Comparison of ENCODE assay signal across 13 mouse cellular contexts in the genomic region with DNA sequence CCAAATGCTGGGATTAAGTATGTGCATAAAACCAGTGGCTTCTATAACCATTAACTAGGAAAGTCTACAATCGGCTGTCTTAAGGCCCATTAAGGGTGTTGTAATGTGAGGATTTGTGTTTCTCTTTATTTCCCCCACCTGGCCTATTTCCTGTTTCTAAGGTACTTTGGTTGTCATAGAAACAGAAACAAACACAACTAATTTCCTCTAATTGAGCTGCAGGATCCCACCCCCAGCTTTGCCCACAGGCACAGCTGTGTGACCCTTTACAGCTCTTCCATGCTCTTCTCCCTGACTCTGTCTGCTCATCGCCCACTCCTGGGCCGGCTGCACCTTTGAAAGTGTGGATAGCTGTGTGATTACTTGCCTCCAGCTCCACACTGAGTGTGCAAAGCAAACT. TPM values are rescaled to one million over a fixed set of nuclear protein-coding genes. Genes with fewer than 3 reads are reported as not detected.
DNase-seq lines count a peak whose midpoint lies in the region; ATAC-seq lines count a peak whose summit lies in the region.
"Had no signal": no experiment of that assay in that cellular context is flagged by ENCODE, and none has a peak within 500 bp of the region (broad histone marks: within the 10 kb centered on the region; RNA-seq: fewer than 3 reads in every experiment).

No protein-coding gene starts in this region.

- ATAC-seq in forebrain, embryonic 12.5 days (ENCODE audit: low FRiP score), result no peak
- peak; percentile 79 for ATAC-seq in CD4-positive, CD25-positive, alpha-beta regulatory T cell, adult 4 months
- ATAC-seq in kidney, embryonic 14.5 days (ENCODE audit: low FRiP score, low TSS enrichment), result no peak
- ATAC-seq: midbrain, embryonic 16.5 days had no signal

- H3K9ac ChIP-seq in forebrain, embryonic 12.5 days, result no peak overlapping the region
- H3K9ac ChIP-seq in kidney, embryonic 14.5 days (ENCODE audit: low read depth, low read length), result no peak overlapping the region
- H3K9ac ChIP-seq: liver, embryonic 14.5 days had no signal

- no peak for DNase-seq in forebrain, embryonic 10.5 days (ENCODE audit: extremely low spot score, low spot score)
- peak; percentile 92 for DNase-seq in induced T-regulatory cell, adult 2 months (ENCODE audit: low read depth)
- peak; percentile 12 for DNase-seq in retina, postnatal 1 day
- no peak for DNase-seq in left cerebral cortex, postnatal 4 days
- DNase-seq in gastrocnemius, postnatal 14 days, result no peak
- DNase-seq: gastrocnemius, adult 2 months had no signal

- no peaks in the 10 kb centered on the region for H3K27me3 ChIP-seq in forebrain, embryonic 12.5 days
- H3K27me3 ChIP-seq in forebrain, embryonic 10.5 days (ENCODE audit: poor library complexity, severe bottlenecking), result no peaks in the 10 kb centered on the region
- no peaks in the 10 kb centered on the region for H3K27me3 ChIP-seq in kidney, embryonic 14.5 days (ENCODE audit: control insufficient read depth, insufficient read depth, low read length)

- WGBS in forebrain, embryonic 12.5 days, result 54% methylated on average over 3 of the region's 3 CpGs
- WGBS in forebrain, embryonic 10.5 days, result 52% methylated on average over 3 of the region's 3 CpGs
- 8% methylated on average over 3 of the region's 3 CpGs for whole genome bisulfite sequencing in kidney, embryonic 14.5 days

- peaks cover 6% of the 10 kb centered on the region; the same call in 1 of the 2 replicates for H3K9me3 ChIP-seq in forebrain, embryonic 12.5 days
- H3K9me3 ChIP-seq in forebrain, embryonic 10.5 days, result peaks cover 8% of the 10 kb centered on the region
- H3K9me3 ChIP-seq in kidney, embryonic 14.5 days (ENCODE audit: control insufficient read depth, low read length), result no peaks in the 10 kb centered on the region

- no peaks in the 10 kb centered on the region for H3K36me3 ChIP-seq in forebrain, embryonic 12.5 days (replicated peaks)
- H3K36me3 ChIP-seq in forebrain, embryonic 10.5 days (replicated peaks), result no peaks in the 10 kb centered on the region
- no peaks in the 10 kb centered on the region for H3K36me3 ChIP-seq in kidney, embryonic 14.5 days (ENCODE audit: control insufficient read depth, insufficient read depth, low read length)
- H3K36me3 ChIP-seq: hindbrain, embryonic 10.5 days had no signal

- no peaks in the 10 kb centered on the region for H3K4me1 ChIP-seq in forebrain, embryonic 12.5 days
- H3K4me1 ChIP-seq in forebrain, embryonic 10.5 days, result peaks cover 5% of the 10 kb centered on the region; the same call in 1 of the 2 replicates
- H3K4me1 ChIP-seq in kidney, embryonic 14.5 days (ENCODE audit: control insufficient read depth, insufficient read depth, low read length), result 0 out of 2 replicates have a peak, but pooled peaks cover 3% of the 10 kb centered on the region
- H3K4me1 ChIP-seq: hindbrain, embryonic 10.5 days had no signal

- H3K27ac ChIP-seq in forebrain, embryonic 12.5 days, result 0 out of 2 replicates have a peak overlapping the region, but pooled peaks have one; percentile 9
- no peak overlapping the region for H3K27ac ChIP-seq in forebrain, embryonic 10.5 days
- no peak overlapping the region for H3K27ac ChIP-seq in kidney, embryonic 14.5 days (ENCODE audit: low read depth, low read length)
- H3K27ac ChIP-seq: gastrocnemius, adult 2 months; hindbrain, embryonic 10.5 days; layer of hippocampus, adult 2 months; liver, embryonic 14.5 days had no signal

- intact Hi-C loops in left cerebral cortex, postnatal 4 days (cut with DNase I), result no loop called here
- intact Hi-C loops in gastrocnemius, postnatal 14 days (cut with DNase I; ENCODE audit: low total_unique reads), result loop anchor here (5.0 kb wide), 1 partner anchor 54 kb away; no protein-coding TSS in a partner anchor

- H3K4me2 ChIP-seq in forebrain, embryonic 12.5 days, result no peak overlapping the region
- H3K4me2 ChIP-seq in kidney, embryonic 14.5 days (replicated peaks; ENCODE audit: low read depth, low read length), result no peak overlapping the region

- no peak overlapping the region for H3K4me3 ChIP-seq in forebrain, embryonic 12.5 days (replicated peaks)
- no peak overlapping the region for H3K4me3 ChIP-seq in forebrain, embryonic 10.5 days
- H3K4me3 ChIP-seq in kidney, embryonic 14.5 days (ENCODE audit: low read length), result no peak overlapping the region
- H3K4me3 ChIP-seq: gastrocnemius, adult 2 months; hindbrain, embryonic 10.5 days; layer of hippocampus, adult 2 months had no signal

RNA-seq across cellular contexts. Expression of a gene that starts 19.7 kb away (rescaled TPM):
- polyA plus RNA-seq in forebrain, embryonic 12.5 days (2016; fragmentation: Nextera tagmentation; extraction: Ambion mirVana), result 0.27 TPM in 1 of 2 replicates, not detected in the other
- 0.05 TPM in 1 of 2 replicates, not detected in the other for polyA plus RNA-seq in forebrain, embryonic 10.5 days (2016; fragmentation: Nextera tagmentation; extraction: Ambion mirVana)
- 100 to 1,000 TPM in 1 of 2 experiments, 10 to 100 TPM in 1; 93.9 to 121 TPM for polyA plus RNA-seq in CD4-positive, CD25-positive, alpha-beta regulatory T cell, adult 4 months (2017; shearing (Covaris generic))
- total RNA-seq in left cerebral cortex, postnatal 4 days (2021), result not detected
- not detected for total RNA-seq in gastrocnemius, postnatal 14 days (2021)
- not detected in 2 replicates for polyA plus RNA-seq in kidney, embryonic 14.5 days (2014; fragmentation: Nextera tagmentation; extraction: Ambion mirVana)
- total RNA-seq: gastrocnemius, adult 2 months; layer of hippocampus, adult 2 months had no signal
- polyA plus RNA-seq: hindbrain, embryonic 10.5 days; midbrain, embryonic 16.5 days had no signal

RNA-seq across cellular contexts. Expression of a gene that starts 23.3 kb away (rescaled TPM):
- 22.8 and 24.4 TPM in 2 replicates for polyA plus RNA-seq in forebrain, embryonic 12.5 days (2016; fragmentation: Nextera tagmentation; extraction: Ambion mirVana)
- 20.3 and 21.0 TPM in 2 replicates for polyA plus RNA-seq in forebrain, embryonic 10.5 days (2016; fragmentation: Nextera tagmentation; extraction: Ambion mirVana)
- 10 to 100 TPM; 68.5 to 94.4 TPM for polyA plus RNA-seq in CD4-positive, CD25-positive, alpha-beta regulatory T cell, adult 4 months (2017; shearing (Covaris generic))
- total RNA-seq in left cerebral cortex, postnatal 4 days (2021), result 100 to 1,000 TPM; 144 to 146 TPM
- total RNA-seq in gastrocnemius, postnatal 14 days (2021), result 10 to 100 TPM; 61.8 to 62.2 TPM
- polyA plus RNA-seq in kidney, embryonic 14.5 days (2014; fragmentation: Nextera tagmentation; extraction: Ambion mirVana), result 28.2 and 29.1 TPM in 2 replicates

Comparison
In these comparisons a context has a peak if more than half of its experiments do, and no peak if none do; other contexts are left out.
1. DNase-seq: peak in induced T-regulatory cell, adult 2 months (single experiment) and retina, postnatal 1 day (single experiment); none in forebrain, embryonic 10.5 days (single experiment), left cerebral cortex, postnatal 4 days (single experiment) and gastrocnemius, postnatal 14 days (single experiment).
2. RNA of a gene that starts 19.7 kb away (polyA plus RNA-seq): 93.9 to 121 TPM in CD4-positive, CD25-positive, alpha-beta regulatory T cell, adult 4 months; 0.27 TPM in forebrain, embryonic 12.5 days, 0.05 TPM in forebrain, embryonic 10.5 days and not detected in kidney, embryonic 14.5 days; every median in the first group is over 10 times any median in the second.